Mouse (Mus musculus): ENCODE results near the gene Tfap2a. TPM values are rescaled to one million over a fixed set of nuclear protein-coding genes. Genes with fewer than 3 reads are reported as not detected.

Gene Tfap2a
- total RNA-seq, 2 experiments from 2014 or later, result 0.07 TPM; not detected in 1

- no peak for DNase-seq (ENCODE audit: low spot score)
Observed at GRCm38 (mm10) chr13:40734316-40734965, 3.7 kb downstream of the Tfap2a start.

- no peak for DNase-seq (ENCODE audit: low spot score)
Observed at GRCm38 (mm10) chr13:40733542-40734151, 4.5 kb downstream of the Tfap2a start.

DNA sequence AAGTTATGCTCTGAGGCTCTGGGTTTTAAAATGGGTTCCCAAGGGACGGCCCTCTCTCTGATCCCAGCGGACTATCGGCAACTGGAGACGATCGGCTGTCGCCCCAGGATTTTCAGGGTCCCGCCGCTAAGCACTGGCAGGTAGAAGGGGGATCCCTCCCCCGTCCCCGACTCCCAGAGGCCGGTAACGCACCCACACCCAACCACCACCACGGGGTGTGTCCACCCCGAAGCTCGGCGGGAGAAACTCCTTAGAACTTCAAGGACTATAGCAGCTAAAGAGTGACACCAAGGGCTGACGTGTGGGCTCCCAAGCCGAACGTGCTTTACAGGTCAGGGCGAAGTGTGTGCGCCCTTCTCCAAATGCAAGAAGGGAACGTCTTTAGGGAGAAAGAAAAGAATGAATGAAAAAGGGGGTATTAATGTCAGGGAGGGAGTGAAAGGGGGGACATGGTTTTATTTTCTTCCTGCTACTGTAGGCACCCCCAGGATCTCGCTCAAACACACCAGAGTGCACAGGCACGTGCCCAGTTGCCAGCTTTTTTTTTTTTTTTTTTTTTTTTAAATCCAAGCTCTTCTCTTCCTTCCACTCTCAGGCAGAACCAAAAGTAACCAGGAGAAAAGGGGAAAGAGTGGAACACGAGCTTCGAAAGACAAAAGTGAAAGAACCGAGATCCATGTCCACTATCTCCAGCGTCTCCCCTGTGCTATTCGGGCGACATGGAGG lies 5.2 kb downstream of the Tfap2a start:
- no peak for DNase-seq (ENCODE audit: low spot score)

DNA sequence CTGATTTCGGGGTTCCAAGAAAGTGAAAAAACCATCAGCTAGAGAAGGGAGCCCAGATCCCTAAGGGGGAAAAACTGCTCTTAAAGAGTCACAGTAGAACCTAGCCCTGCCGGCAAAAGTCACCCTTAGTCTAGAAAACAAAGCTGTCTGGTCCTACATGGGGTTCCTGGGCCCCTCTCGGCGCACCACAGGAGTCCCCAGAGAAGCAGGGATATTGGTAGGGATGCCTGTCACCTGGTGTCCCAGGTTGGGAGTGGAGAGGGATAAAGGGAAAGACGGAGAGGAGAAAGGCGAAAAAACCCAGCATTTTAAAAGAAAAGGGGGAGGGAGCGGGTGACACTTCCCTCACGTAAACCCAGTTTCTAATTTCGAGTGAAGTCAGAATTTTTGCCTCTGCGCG lies 6.1 kb downstream of the Tfap2a start:
- DNase-seq (ENCODE audit: low spot score), result no peak

DNA sequence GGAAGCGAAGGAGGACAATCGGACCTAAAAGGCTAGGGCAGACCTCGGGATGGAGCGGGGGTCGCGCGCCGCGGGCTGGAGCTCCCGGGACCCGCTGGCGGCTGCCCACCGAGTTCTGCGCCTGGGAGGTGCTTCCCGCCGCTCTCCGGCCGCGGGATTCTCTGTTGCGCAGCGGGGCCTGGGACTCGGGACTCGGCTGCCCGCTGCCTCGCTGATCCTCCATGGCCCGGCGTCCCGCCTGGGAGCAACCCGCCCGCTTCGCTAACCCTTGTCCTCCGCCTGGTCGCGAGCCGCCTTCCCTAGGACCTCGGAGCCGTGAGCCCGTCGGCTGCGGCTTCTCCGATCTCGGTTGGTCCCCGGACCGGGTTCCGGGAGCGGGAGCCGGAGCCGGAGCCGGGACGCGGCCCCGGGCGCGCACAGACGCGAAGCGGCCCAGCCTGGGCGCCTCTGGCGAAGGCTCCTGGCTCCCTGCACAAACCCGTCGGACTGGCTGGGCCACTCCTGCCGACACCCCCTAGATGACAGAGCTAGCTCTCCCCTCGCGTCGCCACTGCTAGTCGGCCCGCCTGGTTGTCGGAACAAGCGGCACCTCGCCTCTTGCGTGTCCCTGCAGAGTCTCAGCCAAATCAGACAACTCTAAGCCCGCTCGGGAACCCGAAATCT lies 6.9 kb downstream of the Tfap2a start:
- DNase-seq (ENCODE audit: low spot score), result no peak

- DNase-seq (ENCODE audit: low spot score), result peak; percentile 18
Observed at GRCm38 (mm10) chr13:40730651-40731178, 7.5 kb downstream of the Tfap2a start.

- DNase-seq (ENCODE audit: low spot score), result no peak
Observed at GRCm38 (mm10) chr13:40729592-40730431, 8.4 kb downstream of the Tfap2a start.

GRCm38 (mm10) chr13:40729037-40729436 lies 9.1 kb downstream of the Tfap2a start:
- DNase-seq (ENCODE audit: low spot score), result no peak

DNA sequence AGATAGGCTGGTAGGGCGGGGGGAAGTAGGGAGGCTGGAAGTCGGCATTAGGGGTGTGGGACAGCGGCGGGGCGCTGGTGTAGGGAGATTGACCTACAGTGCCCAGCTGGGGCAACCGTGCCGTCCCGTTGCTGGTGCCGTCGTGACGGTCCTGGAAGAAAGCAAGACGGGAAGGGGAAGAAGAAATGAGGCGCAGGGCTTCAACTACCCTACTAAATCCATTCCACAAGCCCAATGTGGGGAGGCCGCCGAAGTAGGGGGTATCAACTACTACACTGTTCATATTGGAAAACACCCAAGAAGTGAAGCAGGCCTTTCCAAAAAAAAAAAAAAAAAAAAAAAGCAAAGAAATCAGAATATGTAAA lies 9.6 kb downstream of the Tfap2a start:
- no peak for DNase-seq (ENCODE audit: low spot score)

GRCm38 (mm10) chr13:40727731-40728625 lies 10.2 kb downstream of the Tfap2a start:
- DNase-seq (ENCODE audit: low spot score), result no peak

- no peak for DNase-seq (ENCODE audit: low spot score)
Observed at GRCm38 (mm10) chr13:40725924-40726323, 12.3 kb downstream of the Tfap2a start.

GRCm38 (mm10) chr13:40723598-40723920 lies 14.6 kb downstream of the Tfap2a start:
- DNase-seq (ENCODE audit: low spot score), result no peak

- DNase-seq (ENCODE audit: low spot score), result peak; percentile 85
Observed at GRCm38 (mm10) chr13:40722741-40723597, 15.2 kb downstream of the Tfap2a start.

DNA sequence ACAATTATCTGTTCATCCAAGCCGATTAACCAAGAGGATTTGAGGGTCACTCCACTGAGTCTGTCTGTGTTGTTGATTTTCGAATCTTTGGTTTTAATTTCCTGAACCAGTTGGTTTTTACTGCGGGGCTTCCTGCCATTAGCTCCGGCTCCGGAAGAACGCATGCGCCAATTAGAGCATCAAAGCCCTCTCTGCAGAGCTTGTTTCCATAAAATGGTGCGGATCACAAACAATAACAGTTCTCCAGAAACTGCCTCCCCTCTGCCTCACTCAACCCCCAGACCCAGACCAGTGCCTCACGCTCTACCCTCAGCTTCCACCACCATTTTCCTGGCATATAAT lies 18.5 kb downstream of the Tfap2a start:
- DNase-seq (ENCODE audit: low spot score), result no peak

GRCm38 (mm10) chr13:40719066-40719740 lies 19.0 kb downstream of the Tfap2a start:
- no peak for DNase-seq (ENCODE audit: low spot score)

GRCm38 (mm10) chr13:40716771-40717716 lies 21.1 kb downstream of the Tfap2a start:
- DNase-seq (ENCODE audit: low spot score), result no peak

- no peak for DNase-seq (ENCODE audit: low spot score)
Observed at GRCm38 (mm10) chr13:40714531-40714930, 23.6 kb downstream of the Tfap2a start.

DNA sequence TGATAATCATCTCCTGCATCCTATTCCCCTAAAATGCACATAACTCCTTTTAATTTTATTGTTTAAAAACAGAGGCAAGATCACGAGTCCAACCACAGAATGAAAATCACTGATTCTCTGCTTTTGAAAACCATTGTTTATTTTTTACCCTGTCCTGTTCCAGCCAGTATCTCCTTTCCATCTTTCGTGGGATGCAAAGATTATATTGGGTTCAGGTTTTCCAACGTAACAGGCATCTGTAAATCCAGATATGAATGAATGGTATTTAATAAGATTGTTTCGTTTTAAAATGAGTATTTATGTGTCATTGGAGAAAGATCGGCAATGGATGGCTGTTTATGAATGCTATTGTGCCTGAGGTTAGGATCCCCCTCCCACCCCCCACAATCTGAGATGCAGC lies 24.5 kb downstream of the Tfap2a start:
- DNase-seq (ENCODE audit: low spot score), result no peak
